Mouse (Mus musculus) CH12.LX (cell line): Measurements from ENCODE around the gene Mapk1ip1. TPM values are rescaled to one million over a fixed set of nuclear protein-coding genes. Genes with fewer than 3 reads are reported as not detected.
A peak's percentile ranks its signal among the peaks of the same experiment; 100 is the strongest.

Experiments
- DNase-seq: peaks from one replicate; pipeline ENCODE4 v3.0.0-alpha.2; 2013; ENCODE audit errors: extremely low read depth
- H3K27ac ChIP-seq: 2 replicates; pipeline ENCODE4 v1.5.1; 2012; ENCODE audit warnings: low read depth, mild to moderate bottlenecking, control low read depth, moderate library complexity; ENCODE audit not compliant: insufficient read depth
- H3K27me3 ChIP-seq: replicated peaks from 2 replicates; pipeline ENCODE3; 2012; ENCODE audit warnings: inconsistent platforms
- H3K36me3 ChIP-seq, 2 experiments: replicated peaks in 1 of 2; 2 replicates each; pipeline versions ENCODE3 to v1.6.1; 2012; ENCODE audit warnings: inconsistent platforms in 1 of 2, low read length in 1 of 2, mild to moderate bottlenecking in 1 of 2, mixed read lengths in 1 of 2, moderate library complexity in 1 of 2; ENCODE audit not compliant: control insufficient read depth in 1 of 2, insufficient read depth in 1 of 2
- H3K4me1 ChIP-seq, 2 experiments: 2 replicates each; pipeline ENCODE4 v1.6.1; 2012; ENCODE audit warnings: inconsistent platforms in 1 of 2, moderate library complexity in 1 of 2; ENCODE audit not compliant: insufficient read depth in 2 of 2, control insufficient read depth in 1 of 2
- H3K4me2 ChIP-seq: 2 replicates; pipeline ENCODE4 v1.6.1; 2012; ENCODE audit warnings: low read depth, mild to moderate bottlenecking, control low read depth; ENCODE audit not compliant: poor library complexity, insufficient read depth, severe bottlenecking
- H3K4me3 ChIP-seq, 3 experiments: fragments of 150-350 bp in 1 of 3; sonication (generic) in 1 of 3; replicated peaks in 1 of 3; 2 replicates each; pipeline versions ENCODE3 to v1.5.1; 2011 to 2012; ENCODE audit warnings: low read depth in 2 of 3, low read length in 2 of 3, mild to moderate bottlenecking in 2 of 3, moderate library complexity in 2 of 3, control low read depth in 1 of 3, improper control_type of control experiment in 1 of 3, inconsistent platforms in 1 of 3, mixed read lengths in 1 of 3; ENCODE audit not compliant: poor library complexity in 1 of 3
- H3K79me2 ChIP-seq: replicated peaks from 2 replicates; pipeline ENCODE4 v1.6.1; 2012; ENCODE audit warnings: mild to moderate bottlenecking, moderate library complexity; ENCODE audit not compliant: control insufficient read depth, poor library complexity, insufficient read depth, severe bottlenecking; ENCODE audit errors: extremely low read depth
- H3K9ac ChIP-seq: 2 replicates; pipeline ENCODE4 v1.6.1; 2012; ENCODE audit warnings: low read depth, mild to moderate bottlenecking, control low read depth, moderate library complexity; ENCODE audit not compliant: insufficient read depth
- H3K9me3 ChIP-seq: replicated peaks from 2 replicates; pipeline ENCODE3; 2012; ENCODE audit warnings: low read length, inconsistent platforms, mixed read lengths
- BHLHE40 ChIP-seq: IDR thresholded peaks from 2 replicates; pipeline ENCODE4 v1.6.1; 2011; ENCODE audit warnings: mild to moderate bottlenecking, low read depth, low read length, improper control_type of control experiment
- CHD2 ChIP-seq: IDR thresholded peaks from 2 replicates; pipeline ENCODE4 v1.6.1; 2011; ENCODE audit warnings: low read length, improper control_type of control experiment
- CTCF ChIP-seq, 2 experiments: IDR thresholded peaks in 1 of 2; conservative IDR thresholded peaks in 1 of 2; 2 replicates each; pipeline ENCODE4 v1.5.1; 2011 to 2012; ENCODE audit warnings: low read depth in 2 of 2, low read length in 2 of 2, improper control_type of control experiment in 1 of 2, inconsistent platforms in 1 of 2, mild to moderate bottlenecking in 1 of 2, moderate library complexity in 1 of 2
- ETS1 ChIP-seq: conservative IDR thresholded peaks from 2 replicates; pipeline ENCODE4 v1.6.1; 2012; ENCODE audit warnings: low read depth, mild to moderate bottlenecking, inconsistent platforms, low read length, improper control_type of control experiment, moderate library complexity
- HCFC1 ChIP-seq: IDR thresholded peaks from 2 replicates; pipeline ENCODE4 v1.6.1; 2012; ENCODE audit warnings: low read depth, mild to moderate bottlenecking, inconsistent platforms, low read length, improper control_type of control experiment
- JUN ChIP-seq: IDR thresholded peaks from 2 replicates; pipeline ENCODE4 v1.6.1; 2011; ENCODE audit warnings: low read depth, mild to moderate bottlenecking, low read length, improper control_type of control experiment, moderate library complexity; ENCODE audit not compliant: insufficient read depth
- KAT2A ChIP-seq: IDR thresholded peaks from 2 replicates; pipeline ENCODE4 v1.6.1; 2012; ENCODE audit warnings: low read length, improper control_type of control experiment, inconsistent platforms; ENCODE audit not compliant: insufficient replicate concordance
- MAFK ChIP-seq: IDR thresholded peaks from 2 replicates; pipeline ENCODE4 v1.6.1; 2011; ENCODE audit warnings: low read length, improper control_type of control experiment; ENCODE audit not compliant: insufficient replicate concordance
- MAZ ChIP-seq: IDR thresholded peaks from 2 replicates; pipeline ENCODE4 v1.6.1; 2012; ENCODE audit warnings: low read depth, mild to moderate bottlenecking, inconsistent platforms, low read length, improper control_type of control experiment, moderate library complexity
- MXI1 ChIP-seq: IDR thresholded peaks from 2 replicates; pipeline ENCODE4 v1.6.1; 2011; ENCODE audit warnings: mild to moderate bottlenecking, low read depth, low read length, improper control_type of control experiment
- NELFE ChIP-seq: IDR thresholded peaks from 2 replicates; pipeline ENCODE4 v1.6.1; 2011; ENCODE audit warnings: low read depth, low read length, improper control_type of control experiment
- POLR2A ChIP-seq: IDR thresholded peaks from 2 replicates; pipeline ENCODE4 v1.6.1; 2011; ENCODE audit warnings: low read depth, mild to moderate bottlenecking, improper control_type of control experiment, low read length
- RAD21 ChIP-seq: IDR thresholded peaks from 2 replicates; pipeline ENCODE4 v1.6.1; 2011; ENCODE audit warnings: low read depth, mild to moderate bottlenecking, low read length, improper control_type of control experiment, moderate library complexity
- TCF12 ChIP-seq: IDR thresholded peaks from 2 replicates; pipeline ENCODE4 v1.6.1; 2014; ENCODE audit warnings: low read depth, mild to moderate bottlenecking, inconsistent platforms, low read length, improper control_type of control experiment
- ZC3H11A ChIP-seq: IDR thresholded peaks from 2 replicates; pipeline ENCODE4 v1.6.1; 2012; ENCODE audit warnings: low read depth, mild to moderate bottlenecking, inconsistent platforms, low read length, improper control_type of control experiment
- ZKSCAN1 ChIP-seq: IDR thresholded peaks from 2 replicates; pipeline ENCODE4 v1.6.1; 2012; ENCODE audit warnings: low read depth, inconsistent platforms, low read length, improper control_type of control experiment, borderline replicate concordance
- dilution Hi-C: fragments of 300-500 bp; cut with MboI; formaldehyde crosslinking; loops from 2 replicates; pipeline ENCODE4 v1.14.3; 2020; ENCODE audit warnings: low sequenced_read_pairs; ENCODE audit not compliant: extremely low pct_unique_long_range_greater_than_20kb, extremely low pct_ligation_motif_present
- in situ Hi-C: fragments of 300-500 bp; cut with MboI; formaldehyde crosslinking; loops from 3 replicates; pipeline ENCODE4 v1.14.3; 2019; ENCODE audit warnings: low sequenced_read_pairs, low pct_ligation_motif_present, low pct_unique_long_range_greater_than_20kb, mixed read lengths
- polyA plus RNA-seq: library from polyadenylated mRNA; unstranded; fragments of >175 nt; gene quantifications from 2 replicates; pipeline ENCODE4 v1.2.1, GENCODE M21; 2012; ENCODE audit warnings: low read depth; ENCODE audit not compliant: insufficient read length
- total RNA-seq, 2 experiments: library from RNA; depleted of rRNA; stranded (reverse); fragments of 300-350 nt in 1 of 2; fragments of >200 nt in 1 of 2; gene quantifications; 2 replicates each; pipeline ENCODE4 v1.2.3; 2012 to 2014

Gene Mapk1ip1
- total and polyA plus RNA-seq, 3 experiments = 4.2 to 6.6 (median 5.1) TPM

DNA sequence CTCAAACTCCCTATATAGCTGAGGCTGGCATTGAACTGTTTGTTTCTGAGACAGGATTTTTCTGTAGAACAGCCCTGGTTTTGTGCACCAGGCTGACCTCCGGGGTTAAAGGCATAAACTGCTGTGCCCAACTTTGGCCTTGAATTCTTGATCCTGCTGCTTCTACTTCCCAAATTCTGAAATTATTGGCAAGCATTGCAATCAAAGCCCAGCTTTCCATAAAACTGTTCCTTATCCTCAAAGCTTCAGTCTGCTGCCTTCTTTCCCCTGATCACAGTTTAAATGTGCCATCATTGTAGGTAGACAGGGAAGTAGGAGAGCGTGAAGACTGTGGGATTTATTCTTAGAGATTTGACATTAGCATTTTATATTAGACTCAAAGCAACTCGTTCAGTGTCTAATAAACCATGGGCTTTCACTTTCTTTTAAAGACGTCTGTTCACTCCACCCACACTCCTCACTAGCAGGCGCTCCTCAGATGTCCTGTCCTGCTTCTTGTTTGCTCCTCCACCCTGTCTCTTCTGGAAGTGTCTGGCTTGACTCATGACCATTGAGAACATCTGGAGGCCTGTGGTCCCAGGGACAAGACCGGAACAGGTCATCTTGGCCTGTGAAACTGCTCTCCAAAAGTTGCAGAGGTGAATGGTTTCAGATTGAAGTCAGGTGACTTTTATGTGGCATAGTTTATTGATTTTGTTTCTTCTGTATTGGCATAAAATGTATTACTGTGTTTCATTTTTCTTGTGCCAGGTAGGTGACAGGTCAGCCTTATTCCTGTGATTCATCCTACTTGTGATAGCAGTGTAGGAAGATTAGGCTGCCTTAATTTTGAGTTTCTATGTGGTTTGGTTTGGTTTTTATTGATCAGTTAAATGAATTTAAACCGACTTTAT lies 2.2 kb upstream of the Mapk1ip1 start:
- H3K9me3 ChIP-seq = no peaks in the 10 kb centered on the region
- no peak overlapping the region for H3K27ac ChIP-seq
- TF ChIP-seq MXI1 = no peak
- no peak for TF ChIP-seq NELFE
- TF ChIP-seq CHD2 = no peak
- TF ChIP-seq ZKSCAN1 = no peak
- TF ChIP-seq CTCF (conservative IDR thresholded peaks at IDR 0.05 in 1 of 2, IDR thresholded peaks at IDR 0.05 in 1 of 2; ENCODE audit: low read depth in 2 of 2, low read length in 2 of 2) = no peak
- no peak for TF ChIP-seq POLR2A
- no peak for TF ChIP-seq JUN
- TF ChIP-seq TCF12 = no peak
- TF ChIP-seq ETS1 = no peak
- no peak for TF ChIP-seq MAFK
- TF ChIP-seq HCFC1 = no peak
- peaks cover 12 to 33% of the 10 kb centered on the region in 2 experiments for H3K4me1 ChIP-seq
- peak overlapping the region; percentile 85; the same call in 1 of the 2 replicates for H3K4me2 ChIP-seq
- H3K79me2 ChIP-seq = peaks cover 25% of the 10 kb centered on the region
- no peaks in the 10 kb centered on the region for H3K27me3 ChIP-seq
- H3K36me3 ChIP-seq = peaks cover 14 to 47% of the 10 kb centered on the region in 2 experiments
- no peak overlapping the region for H3K9ac ChIP-seq
- no peak overlapping the region for H3K4me3 ChIP-seq
- in situ Hi-C loops = loop anchor here (25.0 kb wide), 1 partner anchor 1361 kb away; no protein-coding TSS in a partner anchor
- DNase-seq = no peak
- dilution Hi-C loops = no loop called here

DNA sequence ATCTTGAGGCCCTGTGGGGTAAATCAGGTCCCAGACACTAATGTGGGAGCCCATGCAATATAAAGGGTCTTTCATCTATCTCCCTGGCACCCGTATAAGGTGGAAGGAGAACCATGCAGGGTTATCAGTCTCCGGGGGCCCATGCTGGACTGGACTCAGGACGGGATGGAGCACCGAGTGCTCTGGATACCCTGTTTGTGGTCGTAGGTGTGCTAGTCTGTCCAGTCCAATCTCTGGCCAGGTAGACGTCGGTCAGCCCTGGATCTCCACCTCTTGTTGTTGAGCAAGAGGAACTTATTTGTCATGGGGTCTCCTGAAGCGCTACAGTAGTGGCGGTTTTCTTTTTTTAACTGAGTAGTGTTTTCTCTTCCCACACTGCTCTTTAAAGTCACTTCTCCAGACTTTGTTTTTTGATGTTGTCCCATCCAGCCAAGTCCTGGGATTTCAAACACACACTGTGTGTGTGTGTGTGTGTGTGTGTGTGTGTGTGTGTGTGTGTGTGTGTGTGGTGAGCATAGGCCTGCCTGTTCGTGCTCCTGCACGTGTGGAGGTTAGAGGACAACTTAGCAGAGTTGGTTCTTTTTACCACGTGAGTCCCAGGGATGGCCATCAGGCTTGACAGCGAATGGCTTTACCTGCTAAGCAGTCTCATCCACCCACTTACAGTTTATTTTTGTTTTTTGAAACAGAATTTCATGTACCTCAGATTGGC lies 1.4 kb upstream of the Mapk1ip1 start:
- DNase-seq = no peak
- H3K9ac ChIP-seq = peak overlapping the region; percentile 98
- H3K27ac ChIP-seq = no peak overlapping the region
- H3K79me2 ChIP-seq = peaks cover 25% of the 10 kb centered on the region
- peaks cover 10 to 44% of the 10 kb centered on the region in 2 experiments for H3K36me3 ChIP-seq
- no peaks in the 10 kb centered on the region for H3K9me3 ChIP-seq
- H3K4me1 ChIP-seq = peaks cover 12 to 33% of the 10 kb centered on the region in 2 experiments
- in situ Hi-C loops = loop anchor here (25.0 kb wide), 1 partner anchor 1360 kb away; no protein-coding TSS in a partner anchor
- dilution Hi-C loops = no loop called here
- peak overlapping the region; percentile 85 for H3K4me2 ChIP-seq
- H3K27me3 ChIP-seq = no peaks in the 10 kb centered on the region
- no peak for TF ChIP-seq RAD21
- no peak for TF ChIP-seq JUN
- TF ChIP-seq MXI1 = 0 out of 2 replicates have a peak, but pooled peaks have one; percentile 2
- no peak for TF ChIP-seq KAT2A
- no peak for TF ChIP-seq MAZ
- TF ChIP-seq ZKSCAN1 = no peak
- TF ChIP-seq ZC3H11A = no peak
- peak; percentile 52 for TF ChIP-seq BHLHE40
- no peak for TF ChIP-seq MAFK
- peak overlapping the region; percentile 77 to 100 (median 96) for H3K4me3 ChIP-seq
